Mouse (Mus musculus) heart, embryonic 13.5 days (tissue): ENCODE measurements around the gene Coq9. TPM values are rescaled to one million over a fixed set of nuclear protein-coding genes. Genes with fewer than 3 reads are reported as not detected.

ENCODE experiments used
- ATAC-seq: fragments of 200-750 bp; cut with Nextera tagmentation; 2 replicates; pipeline ENCODE4 v1.8.0; 2017; ENCODE audit warnings: moderate TSS enrichment; ENCODE audit not compliant: insufficient number of reproducible peaks, low FRiP score, low TSS enrichment; ENCODE audit errors: extremely low read depth
- H3K27ac ChIP-seq: fragments of 300-500 bp; sonication (generic); replicated peaks from 2 replicates; pipeline ENCODE4 v1.5.1; 2015; ENCODE audit warnings: moderate library complexity, mild to moderate bottlenecking, inconsistent platforms
- H3K27me3 ChIP-seq: fragments of 300-500 bp; sonication (generic); replicated peaks from 2 replicates; pipeline ENCODE4 v1.6.1; 2015; ENCODE audit warnings: mild to moderate bottlenecking, inconsistent platforms
- H3K36me3 ChIP-seq: fragments of 300-500 bp; sonication (generic); 2 replicates; pipeline ENCODE4 v1.6.1; 2015; ENCODE audit warnings: mild to moderate bottlenecking, inconsistent platforms
- H3K4me1 ChIP-seq: fragments of 300-500 bp; sonication (generic); 2 replicates; pipeline ENCODE4 v1.6.1; 2015; ENCODE audit warnings: inconsistent platforms
- H3K4me2 ChIP-seq: fragments of 300-500 bp; sonication (generic); 2 replicates; pipeline ENCODE4 v1.6.1; 2015; ENCODE audit warnings: inconsistent platforms, mild to moderate bottlenecking, moderate library complexity
- H3K4me3 ChIP-seq: fragments of 300-500 bp; sonication (generic); 2 replicates; pipeline ENCODE4 v1.5.1; 2015; ENCODE audit warnings: moderate library complexity, mild to moderate bottlenecking, inconsistent platforms
- H3K9ac ChIP-seq: fragments of 300-500 bp; sonication (generic); 2 replicates; pipeline ENCODE4 v1.6.1; 2015; ENCODE audit warnings: inconsistent platforms, mild to moderate bottlenecking, moderate library complexity
- H3K9me3 ChIP-seq: fragments of 300-500 bp; sonication (generic); 2 replicates; pipeline ENCODE4 v1.6.1; 2016; ENCODE audit warnings: inconsistent platforms
- WGBS: fragments of 180-500 bp; shearing (Covaris S2); methylation state at CpG from one replicate; pipeline ENCODE4 v1.1.7; 2015; ENCODE audit warnings: mixed read lengths; 5-methylcytosine and 5-hydroxymethylcytosine counted together
- polyA plus RNA-seq: library from polyadenylated mRNA; unstranded; fragments of >200 nt; fragmentation: Nextera tagmentation; extraction: Ambion mirVana; gene quantifications from 2 replicates; pipeline ENCODE4 v1.2.1, GENCODE M21; 2015

The Coq9 gene
- polyA plus RNA-seq = 133 and 142 TPM in 2 replicates

DNA sequence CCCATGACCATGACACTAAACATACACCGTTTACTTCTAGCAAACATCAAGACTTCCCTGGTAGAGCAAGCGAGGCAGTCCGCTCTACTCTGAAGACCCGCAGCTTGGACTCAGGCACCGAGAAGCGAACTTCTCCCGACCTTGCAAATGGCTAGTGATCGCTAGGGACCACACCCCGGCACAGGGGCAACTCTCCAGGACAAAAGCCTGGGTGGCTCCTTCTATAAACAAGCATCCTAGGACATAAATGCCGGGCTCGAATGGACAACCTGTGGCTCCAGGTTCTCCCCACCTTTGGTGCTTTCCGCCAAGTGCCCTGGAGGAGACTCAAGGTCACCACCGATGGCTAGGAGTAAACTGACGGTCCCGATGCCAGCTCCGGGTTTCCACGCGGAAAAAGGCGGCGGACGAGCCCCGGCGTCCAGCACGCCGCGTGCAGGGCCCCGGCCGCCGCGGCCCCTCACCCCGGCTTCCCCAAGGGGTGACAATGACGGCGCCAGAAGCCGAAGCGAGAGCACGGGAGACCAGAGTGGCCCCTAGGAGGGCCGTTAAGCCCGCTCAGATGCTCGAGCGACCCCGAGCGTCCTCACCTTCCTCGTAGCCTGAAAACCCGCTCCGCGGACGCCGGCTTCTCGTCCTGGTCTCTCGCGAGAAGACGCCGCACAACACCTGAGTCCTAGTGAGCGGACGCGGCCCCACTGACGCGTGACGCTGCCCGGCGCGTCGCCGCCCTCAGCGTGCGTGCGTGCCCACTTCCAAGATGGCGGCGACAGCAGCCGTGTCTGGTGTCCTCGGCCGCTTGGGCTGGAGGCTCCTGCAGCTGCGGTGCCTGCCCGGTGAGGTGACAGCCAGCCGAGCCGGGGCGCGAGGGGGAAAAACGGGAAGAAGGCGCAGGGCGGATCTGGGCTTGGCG lies at the start of gene Coq9, which contains the start of gene Ciapin1:
Gene Coq9, plus strand, starts transcription at position 660 of the 913 bp plus-strand sequence.
Gene Ciapin1, minus strand, starts transcription at position 697 of the 913 bp plus-strand sequence.
- H3K4me3 ChIP-seq = peak within 1 kb of the TSS; percentile 87
- peaks cover 28% of the 10 kb centered on the region for H3K4me1 ChIP-seq
- peak within 1 kb of the TSS; percentile 91 for H3K4me2 ChIP-seq
- ATAC-seq = peak; percentile 98
- under 1% methylated on average over 82 of the region's 82 CpGs for whole genome bisulfite sequencing
- peaks cover 6% of the 10 kb centered on the region for H3K36me3 ChIP-seq
- peak within 1 kb of the TSS; percentile 97 for H3K9ac ChIP-seq
- H3K9me3 ChIP-seq = no peaks in the 10 kb centered on the region
- H3K27ac ChIP-seq = peak within 1 kb of the TSS; percentile 98
- H3K27me3 ChIP-seq = no peaks in the 10 kb centered on the region

DNA sequence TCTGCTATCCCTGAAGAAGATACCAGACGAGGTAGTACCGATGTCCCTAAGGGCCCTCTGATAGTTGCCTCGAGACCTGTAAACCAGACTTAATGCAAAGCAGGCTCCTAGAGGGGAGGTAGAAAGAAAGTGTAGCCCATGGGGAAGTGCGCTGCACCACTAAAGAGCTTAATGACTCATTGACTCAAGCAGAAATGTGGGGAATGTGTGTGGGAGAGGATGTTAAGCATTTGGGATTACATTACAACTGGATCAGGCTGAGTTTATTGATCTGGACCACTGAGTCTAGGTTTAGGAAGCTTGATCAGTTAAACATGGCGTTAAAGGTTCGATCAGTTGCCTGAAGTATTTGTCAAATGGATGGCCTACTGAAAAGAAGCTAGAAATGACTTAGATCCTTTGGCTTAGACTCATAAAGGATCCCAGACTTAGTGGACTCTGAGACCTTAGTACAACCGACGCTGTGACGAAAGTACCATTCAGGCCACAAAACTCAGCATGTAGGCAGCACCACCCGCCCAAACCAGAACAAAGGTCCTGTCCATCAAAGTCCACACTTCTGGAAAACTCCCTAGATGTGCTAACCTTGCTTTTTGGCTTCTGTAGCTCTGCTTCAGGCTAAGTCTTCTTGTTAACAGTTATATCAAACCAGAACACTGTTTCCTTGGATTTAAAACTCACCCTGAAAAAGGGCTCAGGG lies 48.7 kb upstream of the Coq9 start:
- ATAC-seq = no peak
- no peaks in the 10 kb centered on the region for H3K9me3 ChIP-seq
- no peaks in the 10 kb centered on the region for H3K27me3 ChIP-seq
- H3K36me3 ChIP-seq = no peaks in the 10 kb centered on the region
- 76% methylated on average over 10 of the region's 10 CpGs for WGBS
- H3K4me1 ChIP-seq = peaks cover 23% of the 10 kb centered on the region
- H3K4me3 ChIP-seq = no peak overlapping the region
- no peak overlapping the region for H3K27ac ChIP-seq
- no peak overlapping the region for H3K9ac ChIP-seq
- H3K4me2 ChIP-seq = no peak overlapping the region

GRCm38 (mm10) chr8:94794368-94794767 lies 43.8 kb upstream of the Coq9 start:
- H3K9ac ChIP-seq = no peak overlapping the region
- no peak overlapping the region for H3K4me2 ChIP-seq
- no peaks in the 10 kb centered on the region for H3K9me3 ChIP-seq
- 90% methylated on average over 4 of the region's 4 CpGs for WGBS
- H3K4me3 ChIP-seq = no peak overlapping the region
- no peaks in the 10 kb centered on the region for H3K4me1 ChIP-seq
- ATAC-seq = no peak
- H3K36me3 ChIP-seq = no peaks in the 10 kb centered on the region
- no peak overlapping the region for H3K27ac ChIP-seq
- H3K27me3 ChIP-seq = no peaks in the 10 kb centered on the region

GRCm38 (mm10) chr8:94794782-94795181 lies 43.3 kb upstream of the Coq9 start:
- no peak overlapping the region for H3K9ac ChIP-seq
- no peak overlapping the region for H3K4me3 ChIP-seq
- H3K36me3 ChIP-seq = no peaks in the 10 kb centered on the region
- no peaks in the 10 kb centered on the region for H3K4me1 ChIP-seq
- 88% methylated on average over 2 of the region's 2 CpGs for WGBS
- no peaks in the 10 kb centered on the region for H3K9me3 ChIP-seq
- no peak for ATAC-seq
- H3K27me3 ChIP-seq = no peaks in the 10 kb centered on the region
- no peak overlapping the region for H3K4me2 ChIP-seq
- H3K27ac ChIP-seq = no peak overlapping the region

- Histone ChIP-seq H3K9ac (no peak overlapping the region), H3K9me3 (no peaks in the 10 kb centered on the region), H3K4me2 (no peak overlapping the region), H3K27me3 (peaks cover 17% of the 10 kb centered on the region; the same call in 1 of the 2 replicates), H3K4me3 (no peak overlapping the region), H3K27ac (no peak overlapping the region), H3K36me3 (no peaks in the 10 kb centered on the region), H3K4me1 (peaks cover 28% of the 10 kb centered on the region)
- 49% methylated on average over 7 of the region's 7 CpGs for WGBS
- ATAC-seq = no peak
Measured at GRCm38 (mm10) chr8:94800278-94800968, 37.7 kb upstream of the Coq9 start.

GRCm38 (mm10) chr8:94801293-94802095 lies 36.6 kb upstream of the Coq9 start:
- 38% methylated on average over 14 of the region's 14 CpGs for WGBS
- Histone ChIP-seq H3K4me1 (peaks cover 28% of the 10 kb centered on the region), H3K9me3 (no peaks in the 10 kb centered on the region), H3K4me3 (no peak overlapping the region), H3K27me3 (peaks cover 25% of the 10 kb centered on the region), H3K36me3 (no peaks in the 10 kb centered on the region), H3K4me2 (peak overlapping the region; percentile 33; the same call in 1 of the 2 replicates), H3K27ac (no peak overlapping the region), H3K9ac (no peak overlapping the region)
- no peak for ATAC-seq

GRCm38 (mm10) chr8:94802375-94802774 lies 35.7 kb upstream of the Coq9 start:
- 37% methylated on average over 4 of the region's 4 CpGs for WGBS
- H3K9me3 ChIP-seq = no peaks in the 10 kb centered on the region
- no peak overlapping the region for H3K4me2 ChIP-seq
- ATAC-seq = no peak
- no peak overlapping the region for H3K4me3 ChIP-seq
- H3K4me1 ChIP-seq = peaks cover 28% of the 10 kb centered on the region
- peaks cover 32% of the 10 kb centered on the region for H3K27me3 ChIP-seq
- no peak overlapping the region for H3K27ac ChIP-seq
- H3K9ac ChIP-seq = no peak overlapping the region
- no peaks in the 10 kb centered on the region for H3K36me3 ChIP-seq

DNA sequence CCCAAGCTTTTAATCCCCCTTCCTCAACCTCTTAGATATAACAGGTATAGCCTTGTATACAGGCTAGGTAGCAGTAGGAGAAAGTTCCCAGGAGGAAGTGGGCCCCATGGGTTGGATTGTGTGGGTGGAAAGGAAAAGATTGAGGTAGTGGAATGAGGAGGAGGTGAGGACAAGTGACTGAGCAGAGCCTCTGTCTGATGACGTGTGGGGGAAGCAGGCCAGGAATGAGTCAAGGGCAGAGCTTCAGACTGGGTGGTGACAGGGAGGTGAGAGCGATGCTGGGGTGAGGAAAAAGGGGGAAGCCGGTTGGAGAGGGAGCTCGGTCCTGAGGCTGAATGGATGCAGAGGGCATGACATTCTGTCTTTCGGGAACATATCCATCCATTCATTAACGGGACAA lies 34.6 kb upstream of the Coq9 start:
- peaks cover 39% of the 10 kb centered on the region for H3K27me3 ChIP-seq
- H3K9me3 ChIP-seq = no peaks in the 10 kb centered on the region
- H3K4me1 ChIP-seq = peaks cover 28% of the 10 kb centered on the region
- peak; percentile 41; the same call in 1 of the 2 replicates for ATAC-seq
- 21% methylated on average over 6 of the region's 6 CpGs for WGBS
- H3K36me3 ChIP-seq = no peaks in the 10 kb centered on the region
- H3K9ac ChIP-seq = no peak overlapping the region
- no peak overlapping the region for H3K4me3 ChIP-seq
- H3K4me2 ChIP-seq = no peak overlapping the region
- H3K27ac ChIP-seq = no peak overlapping the region

- no peak for ATAC-seq
- Histone ChIP-seq H3K27ac (no peak overlapping the region), H3K4me3 (no peak overlapping the region), H3K4me2 (no peak overlapping the region), H3K36me3 (no peaks in the 10 kb centered on the region), H3K4me1 (peaks cover 28% of the 10 kb centered on the region), H3K9me3 (no peaks in the 10 kb centered on the region), H3K27me3 (peaks cover 44% of the 10 kb centered on the region), H3K9ac (no peak overlapping the region)
- WGBS = 60% methylated on average over 10 of the region's 10 CpGs
Measured at GRCm38 (mm10) chr8:94804546-94805340, 33.4 kb upstream of the Coq9 start.

- no peaks in the 10 kb centered on the region for H3K36me3 ChIP-seq
- no peak overlapping the region for H3K9ac ChIP-seq
- H3K27me3 ChIP-seq = peaks cover 44% of the 10 kb centered on the region
- H3K27ac ChIP-seq = no peak overlapping the region
- H3K4me2 ChIP-seq = no peak overlapping the region
- H3K4me1 ChIP-seq = peaks cover 32% of the 10 kb centered on the region
- WGBS = 71% methylated on average over 4 of the region's 4 CpGs
- no peak overlapping the region for H3K4me3 ChIP-seq
- H3K9me3 ChIP-seq = no peaks in the 10 kb centered on the region
- no peak for ATAC-seq
Measured at GRCm38 (mm10) chr8:94805811-94806210, 32.3 kb upstream of the Coq9 start.
